Mouse (Mus musculus) heart, embryonic 11.5 days (tissue): ENCODE data around the gene Ano10. TPM values are rescaled to one million over a fixed set of nuclear protein-coding genes. Genes with fewer than 3 reads are reported as not detected.
"Not testable (repeated sequence)": the region's sequence is repeated elsewhere in the genome, so short reads cannot be mapped to it uniquely, and the experiment has no call there.

ENCODE experiments used
- ATAC-seq: fragments of 200-750 bp; cut with Nextera tagmentation; replicated peaks from 2 replicates; pipeline ENCODE4 v1.8.0; 2017; ENCODE audit warnings: moderate library complexity; ENCODE audit not compliant: insufficient number of reproducible peaks, low FRiP score, low TSS enrichment
- H3K27ac ChIP-seq: fragments of 300-500 bp; sonication (generic); 2 replicates; pipeline ENCODE4 v1.5.1; 2014; ENCODE audit warnings: mild to moderate bottlenecking, low read depth, low read length
- H3K27me3 ChIP-seq: fragments of 300-500 bp; sonication (generic); 2 replicates; pipeline ENCODE4 v1.6.1; 2014; ENCODE audit warnings: mild to moderate bottlenecking, low read length, mixed read lengths; ENCODE audit not compliant: control insufficient read depth, insufficient read depth
- H3K36me3 ChIP-seq: fragments of 300-500 bp; sonication (generic); 2 replicates; pipeline ENCODE4 v1.6.1; 2014; ENCODE audit warnings: mild to moderate bottlenecking, low read length, moderate library complexity, mixed read lengths; ENCODE audit not compliant: control insufficient read depth, insufficient read depth
- H3K4me1 ChIP-seq: fragments of 300-500 bp; sonication (generic); 2 replicates; pipeline ENCODE4 v1.6.1; 2014; ENCODE audit warnings: low read length; ENCODE audit not compliant: control insufficient read depth, insufficient read depth
- H3K4me2 ChIP-seq: fragments of 300-500 bp; sonication (generic); 2 replicates; pipeline ENCODE4 v1.6.1; 2014; ENCODE audit warnings: mild to moderate bottlenecking, moderate library complexity
- H3K4me3 ChIP-seq: fragments of 300-500 bp; sonication (generic); 2 replicates; pipeline ENCODE4 v1.5.1; 2014; ENCODE audit warnings: low read depth, low read length
- H3K9ac ChIP-seq: fragments of 300-500 bp; sonication (generic); 2 replicates; pipeline ENCODE4 v1.6.1; 2014; ENCODE audit warnings: mild to moderate bottlenecking, low read depth, low read length, moderate library complexity
- H3K9me3 ChIP-seq: fragments of 300-500 bp; sonication (generic); replicated peaks from 2 replicates; pipeline ENCODE4 v1.6.1; 2016; ENCODE audit warnings: low read length; ENCODE audit not compliant: control insufficient read depth
- WGBS: fragments of 180-500 bp; shearing (Covaris S2); extraction: QIAGEN DNeasy Blood & Tissue Kit; methylation state at CpG from one replicate; pipeline ENCODE4 v1.1.7; 2014; ENCODE audit not compliant: insufficient replicate concordance; 5-methylcytosine and 5-hydroxymethylcytosine counted together
- polyA plus RNA-seq: library from polyadenylated mRNA; unstranded; fragments of >200 nt; fragmentation: Nextera tagmentation; extraction: Ambion mirVana; gene quantifications from 2 replicates; pipeline ENCODE4 v1.2.1, GENCODE M21; 2014

The Ano10 gene
- polyA plus RNA-seq, 1 experiment from 2014 or later, result 34.0 TPM

GRCm38 (mm10) chr9:122167719-122168118 lies 126.5 kb downstream of the Ano10 start:
- 75% methylated on average over 5 of the region's 5 CpGs for WGBS
- not testable (repeated sequence) for H3K27ac ChIP-seq, H3K9me3 ChIP-seq, H3K4me2 ChIP-seq, H3K4me1 ChIP-seq, H3K27me3 ChIP-seq, ATAC-seq, H3K9ac ChIP-seq, H3K4me3 ChIP-seq
- H3K36me3 ChIP-seq, result peaks cover 23% of the 10 kb centered on the region

GRCm38 (mm10) chr9:122164535-122164934 lies 129.7 kb downstream of the Ano10 start:
- H3K9me3 ChIP-seq, result no peaks in the 10 kb centered on the region
- no peaks in the 10 kb centered on the region for H3K4me1 ChIP-seq
- no peak for ATAC-seq
- no peak overlapping the region for H3K9ac ChIP-seq
- H3K4me3 ChIP-seq, result no peak overlapping the region
- H3K27me3 ChIP-seq, result no peaks in the 10 kb centered on the region
- 87% methylated on average over 4 of the region's 4 CpGs for WGBS
- peaks cover 26% of the 10 kb centered on the region for H3K36me3 ChIP-seq
- H3K4me2 ChIP-seq, result no peak overlapping the region
- no peak overlapping the region for H3K27ac ChIP-seq

- H3K36me3 ChIP-seq, result peaks cover 3% of the 10 kb centered on the region
- H3K27ac ChIP-seq, result no peak overlapping the region
- H3K27me3 ChIP-seq, result no peaks in the 10 kb centered on the region
- no peaks in the 10 kb centered on the region for H3K9me3 ChIP-seq
- H3K4me3 ChIP-seq, result no peak overlapping the region
- H3K4me1 ChIP-seq, result peaks cover 28% of the 10 kb centered on the region
- no peak for ATAC-seq
- WGBS, result 91% methylated on average over 14 of the region's 14 CpGs
- H3K9ac ChIP-seq, result no peak overlapping the region
- no peak overlapping the region for H3K4me2 ChIP-seq
Measured at GRCm38 (mm10) chr9:122157079-122157441, 137.2 kb downstream of the Ano10 start.

- H3K9ac ChIP-seq, result no peak overlapping the region
- no peaks in the 10 kb centered on the region for H3K27me3 ChIP-seq
- H3K36me3 ChIP-seq, result peaks cover 3% of the 10 kb centered on the region
- H3K4me1 ChIP-seq, result peaks cover 28% of the 10 kb centered on the region
- H3K9me3 ChIP-seq, result no peaks in the 10 kb centered on the region
- H3K4me2 ChIP-seq, result no peak overlapping the region
- WGBS, result 71% methylated on average over 5 of the region's 5 CpGs
- no peak overlapping the region for H3K4me3 ChIP-seq
- H3K27ac ChIP-seq, result no peak overlapping the region
- ATAC-seq, result no peak
Measured at GRCm38 (mm10) chr9:122156389-122157078, 137.7 kb downstream of the Ano10 start.

GRCm38 (mm10) chr9:122155193-122155592 lies 139.0 kb downstream of the Ano10 start:
- Histone ChIP-seq H3K9ac (no peak overlapping the region), H3K4me3 (no peak overlapping the region), H3K27ac (no peak overlapping the region), H3K36me3 (no peaks in the 10 kb centered on the region; the same call in 1 of the 2 replicates), H3K4me1 (peaks cover 28% of the 10 kb centered on the region), H3K4me2 (no peak overlapping the region), H3K9me3 (no peaks in the 10 kb centered on the region), H3K27me3 (no peaks in the 10 kb centered on the region)
- ATAC-seq, result no peak
- 97% methylated on average over 1 of the region's 1 CpGs for WGBS

GRCm38 (mm10) chr9:122153436-122153835 lies 140.8 kb downstream of the Ano10 start:
- no peak overlapping the region for H3K27ac ChIP-seq
- H3K36me3 ChIP-seq, result no peaks in the 10 kb centered on the region; the same call in 1 of the 2 replicates
- H3K4me1 ChIP-seq, result peaks cover 23% of the 10 kb centered on the region
- 69% methylated on average over 3 of the region's 3 CpGs for WGBS
- no peaks in the 10 kb centered on the region for H3K27me3 ChIP-seq
- no peak overlapping the region for H3K9ac ChIP-seq
- no peak overlapping the region for H3K4me2 ChIP-seq
- H3K9me3 ChIP-seq, result no peaks in the 10 kb centered on the region
- ATAC-seq, result no peak
- no peak overlapping the region for H3K4me3 ChIP-seq

- Histone ChIP-seq H3K4me3 (no peak overlapping the region), H3K9ac (no peak overlapping the region), H3K4me1 (peaks cover 14% of the 10 kb centered on the region; the same call in 1 of the 2 replicates), H3K4me2 (no peak overlapping the region), H3K27me3 (no peaks in the 10 kb centered on the region), H3K9me3 (no peaks in the 10 kb centered on the region), H3K27ac (no peak overlapping the region), H3K36me3 (no peaks in the 10 kb centered on the region; the same call in 1 of the 2 replicates)
- WGBS, result 54% methylated on average over 1 of the region's 1 CpGs
- ATAC-seq, result no peak
Measured at GRCm38 (mm10) chr9:122152501-122152900, 141.7 kb downstream of the Ano10 start.

GRCm38 (mm10) chr9:122152063-122152462 lies 142.2 kb downstream of the Ano10 start:
- peaks cover 14% of the 10 kb centered on the region; the same call in 1 of the 2 replicates for H3K4me1 ChIP-seq
- 82% methylated on average over 4 of the region's 4 CpGs for WGBS
- H3K36me3 ChIP-seq, result no peaks in the 10 kb centered on the region; the same call in 1 of the 2 replicates
- no peak overlapping the region for H3K4me3 ChIP-seq
- no peaks in the 10 kb centered on the region for H3K9me3 ChIP-seq
- H3K9ac ChIP-seq, result no peak overlapping the region
- no peak for ATAC-seq
- no peak overlapping the region for H3K4me2 ChIP-seq
- H3K27ac ChIP-seq, result no peak overlapping the region
- no peaks in the 10 kb centered on the region for H3K27me3 ChIP-seq
